Mouse (Mus musculus) bone marrow, adult 2 months (tissue): ENCODE results near the gene Ahrr. TPM values are rescaled to one million over a fixed set of nuclear protein-coding genes. Genes with fewer than 3 reads are reported as not detected.
A peak's percentile ranks its signal among the peaks of the same experiment; 100 is the strongest.

Source experiments
- H3K27ac ChIP-seq: fragments of 200-500 bp; 2 replicates; pipeline ENCODE4 v1.5.1; 2012; ENCODE audit warnings: low read depth, mild to moderate bottlenecking, control low read depth, inconsistent platforms, low read length; ENCODE audit not compliant: control insufficient read depth, poor library complexity, insufficient read depth
- H3K4me1 ChIP-seq: fragments of 200-500 bp; 2 replicates; pipeline ENCODE4 v1.6.1; 2011; ENCODE audit warnings: low read length; ENCODE audit not compliant: control insufficient read depth, insufficient read depth
- H3K4me3 ChIP-seq: fragments of 200-500 bp; replicated peaks from 2 replicates; pipeline ENCODE3; 2011; ENCODE audit warnings: mild to moderate bottlenecking, low read depth, low read length, control low read depth; ENCODE audit not compliant: control insufficient read depth
- CTCF ChIP-seq: fragments of 200-500 bp; IDR thresholded peaks from 2 replicates; pipeline ENCODE4 v1.5.1; 2011; ENCODE audit warnings: low read length, control low read depth; ENCODE audit not compliant: control insufficient read depth, insufficient read depth
- POLR2A ChIP-seq: fragments of 200-500 bp; IDR thresholded peaks from 2 replicates; pipeline ENCODE4 v1.6.1; 2011; ENCODE audit warnings: low read depth, mild to moderate bottlenecking, control low read depth, low read length, borderline replicate concordance; ENCODE audit not compliant: control insufficient read depth
- WGBS: fragments of 180-500 bp; shearing (Covaris S2); methylation state at CpG from one replicate; pipeline ENCODE4 v1.1.7; 2018; 5-methylcytosine and 5-hydroxymethylcytosine counted together
- polyA plus RNA-seq: library from polyadenylated mRNA; stranded (reverse); fragments of >200 nt; gene quantifications from 2 replicates; pipeline ENCODE4 v1.2.4, GENCODE M21; 2011; ENCODE audit warnings: low replicate concordance; ENCODE audit not compliant: missing spikeins, insufficient read depth, insufficient read length

Ahrr gene
- polyA plus RNA-seq, 1 experiment, result not detected

- WGBS, result 87% methylated on average over 10 of the region's 10 CpGs
- TF ChIP-seq POLR2A, result no peak
- TF ChIP-seq CTCF, result peak; percentile 26; the same call in 1 of the 2 replicates
- Histone ChIP-seq H3K4me3 (no peak overlapping the region), H3K4me1 (no peaks in the 10 kb centered on the region), H3K27ac (no peak overlapping the region)
Measured at GRCm38 (mm10) chr13:74302050-74303037, 10.2 kb upstream of the Ahrr start.

- 77% methylated on average over 6 of the region's 6 CpGs for WGBS
- TF ChIP-seq POLR2A, result no peak
- TF ChIP-seq CTCF, result no peak
- Histone ChIP-seq H3K4me3 (no peak overlapping the region), H3K4me1 (no peaks in the 10 kb centered on the region), H3K27ac (no peak overlapping the region)
Measured at GRCm38 (mm10) chr13:74301607-74301984, 9.5 kb upstream of the Ahrr start.

- Histone ChIP-seq H3K4me1 (no peaks in the 10 kb centered on the region), H3K4me3 (no peak overlapping the region), H3K27ac (no peak overlapping the region)
- 39% methylated on average over 4 of the region's 4 CpGs for WGBS
- TF ChIP-seq POLR2A, result no peak
- peak; percentile 86 for TF ChIP-seq CTCF
Measured at GRCm38 (mm10) chr13:74300925-74301606, 8.9 kb upstream of the Ahrr start.

GRCm38 (mm10) chr13:74296376-74296775, 4.2 kb upstream of the Ahrr start:
- Histone ChIP-seq H3K4me1 (no peaks in the 10 kb centered on the region), H3K4me3 (no peak overlapping the region), H3K27ac (no peak overlapping the region)
- WGBS, result 75% methylated on average over 7 of the region's 7 CpGs
- no peak for TF ChIP-seq POLR2A
- no peak for TF ChIP-seq CTCF

- 79% methylated on average over 5 of the region's 5 CpGs for whole genome bisulfite sequencing
- TF ChIP-seq POLR2A, result no peak
- no peak for TF ChIP-seq CTCF
- H3K4me3 ChIP-seq, result no peak overlapping the region
- H3K27ac ChIP-seq, result no peak overlapping the region
- no peaks in the 10 kb centered on the region for H3K4me1 ChIP-seq
Measured at GRCm38 (mm10) chr13:74289646-74290045, 2.5 kb downstream of the Ahrr start.

- Histone ChIP-seq H3K4me1 (no peaks in the 10 kb centered on the region), H3K27ac (no peak overlapping the region), H3K4me3 (no peak overlapping the region)
- TF ChIP-seq CTCF (no peak), POLR2A (no peak)
- WGBS, result 83% methylated on average over 1 of the region's 2 CpGs
Measured at GRCm38 (mm10) chr13:74282299-74282698, 9.8 kb downstream of the Ahrr start.

- no peak overlapping the region for H3K4me3 ChIP-seq
- 45% methylated on average over 4 of the region's 4 CpGs for WGBS
- no peaks in the 10 kb centered on the region for H3K4me1 ChIP-seq
- no peak overlapping the region for H3K27ac ChIP-seq
- no peak for TF ChIP-seq POLR2A
- TF ChIP-seq CTCF, result no peak
Measured at GRCm38 (mm10) chr13:74275726-74276125, 16.4 kb downstream of the Ahrr start.
